Mouse (Mus musculus): ENCODE data around the gene Prl2c2. TPM values are rescaled to one million over a fixed set of nuclear protein-coding genes. Genes with fewer than 3 reads are reported as not detected.

Gene Prl2c2
- polyA plus RNA-seq (2017; shearing (Covaris generic)) = 1 to 10 TPM in 1 of 2 experiments, not detected in 1; 1.2 TPM

DNA sequence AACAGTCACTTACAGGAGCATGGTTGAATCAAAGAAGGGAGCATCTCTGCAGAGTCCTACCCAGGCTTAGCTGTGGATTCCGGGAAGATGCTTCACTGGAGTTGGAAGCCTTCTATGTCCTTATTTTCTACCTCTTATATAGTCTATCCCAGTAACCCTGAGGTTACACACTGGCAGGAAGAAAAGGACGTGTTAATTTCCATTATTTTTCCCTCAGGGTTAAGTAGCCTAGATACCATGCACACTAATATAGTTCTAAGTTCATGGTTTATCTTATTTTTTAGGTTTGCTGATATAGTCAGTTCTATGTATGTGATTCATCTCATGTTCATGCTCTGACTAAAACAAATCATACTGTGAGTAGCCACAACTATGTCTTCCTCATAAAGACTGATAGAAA is at the start of gene Prl2c2:
Prl2c2 (minus strand) TSS at position 101 of the 400 bp plus-strand sequence.

Other genes with a start within 250 kb of the Prl2c2 start
- 1 to 10 TPM in 1 of 2 experiments, not detected in 1; 1.3 TPM for gene Prl2c3, start 205.3 kb downstream of the Prl2c2 start, polyA plus RNA-seq (2017; shearing (Covaris generic))
- under 1 TPM; 0.19 to 0.82 TPM for gene Prl2c5, start 177.3 kb upstream of the Prl2c2 start, polyA plus RNA-seq (2017; shearing (Covaris generic))